In the genomic region with DNA sequence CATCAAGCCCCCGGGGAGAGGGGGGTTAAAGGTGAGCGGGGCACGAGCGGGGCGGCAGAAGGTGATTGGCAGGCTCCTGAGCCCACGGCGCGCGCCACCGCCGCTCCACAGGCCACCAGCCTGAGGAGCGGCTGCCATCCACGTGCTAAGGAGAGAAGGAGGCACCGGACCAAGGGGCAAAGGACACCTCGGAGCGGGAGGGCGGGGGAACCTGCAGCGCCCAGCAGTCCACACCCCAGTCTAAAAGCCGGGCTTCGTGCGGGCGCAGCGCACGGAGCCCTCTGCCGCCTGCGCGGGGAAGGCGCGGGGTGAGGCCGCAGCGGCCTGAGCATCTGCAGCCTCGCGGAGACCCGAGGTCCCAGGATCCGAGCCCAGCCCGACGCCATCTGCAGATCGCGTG, we compare ENCODE assay signal across 8 mouse cellular contexts. TPM values are rescaled to one million over a fixed set of nuclear protein-coding genes. Genes with fewer than 3 reads are reported as not detected.
A peak's percentile ranks its signal among the peaks of the same experiment; 100 is the strongest.
DNase-seq lines count a peak whose midpoint lies in the region; ATAC-seq and TF ChIP-seq lines count a peak whose summit lies in the region.

A gene (plus strand): TSS at position 238 of the 400 bp plus-strand sequence.

- no peak for TF ChIP-seq CTCF in heart, adult 2 months (IDR thresholded peaks at IDR 0.05)

- H3K4me2 ChIP-seq in forebrain, embryonic 12.5 days: peak within 1 kb of the TSS; percentile 42
- peak within 1 kb of the TSS; percentile 43 for H3K4me2 ChIP-seq in hindbrain, embryonic 12.5 days (replicated peaks)
- peak within 1 kb of the TSS; percentile 48 for H3K4me2 ChIP-seq in limb, embryonic 15.5 days

- H3K9ac ChIP-seq in heart, adult 2 months (ENCODE audit: low read depth, low read length): no peak within 1 kb of the TSS
- no peak within 1 kb of the TSS for H3K9ac ChIP-seq in forebrain, embryonic 12.5 days
- H3K9ac ChIP-seq in hindbrain, embryonic 12.5 days: peak within 1 kb of the TSS; percentile 35
- no peak within 1 kb of the TSS for H3K9ac ChIP-seq in limb, embryonic 15.5 days

- TF ChIP-seq EP300 in heart, adult 2 months (IDR thresholded peaks at IDR 0.05; ENCODE audit: insufficient read depth, low read depth, low read length): no peak

- H3K4me1 ChIP-seq in heart, adult 2 months (ENCODE audit: control insufficient read depth, insufficient read depth, low read length): no peaks in the 10 kb centered on the region
- no peaks in the 10 kb centered on the region for H3K4me1 ChIP-seq in forebrain, embryonic 12.5 days
- H3K4me1 ChIP-seq in hindbrain, embryonic 12.5 days: peaks cover 5% of the 10 kb centered on the region; the same call in 1 of the 2 replicates
- H3K4me1 ChIP-seq in limb, embryonic 15.5 days: peaks cover 7% of the 10 kb centered on the region

- WGBS in heart, adult 2 months: 6% methylated on average over 39 of the region's 39 CpGs
- 1% methylated on average over 39 of the region's 39 CpGs for WGBS in forebrain, embryonic 12.5 days
- 1% methylated on average over 31 of the region's 39 CpGs for WGBS in hindbrain, embryonic 12.5 days
- WGBS in limb, embryonic 15.5 days: 2% methylated on average over 36 of the region's 39 CpGs

- H3K9me3 ChIP-seq in forebrain, embryonic 12.5 days: no peaks in the 10 kb centered on the region
- H3K9me3 ChIP-seq in hindbrain, embryonic 12.5 days (replicated peaks): no peaks in the 10 kb centered on the region; the same call in 1 of the 2 replicates
- H3K9me3 ChIP-seq in limb, embryonic 15.5 days: no peaks in the 10 kb centered on the region

- ATAC-seq in forebrain, embryonic 12.5 days (ENCODE audit: low FRiP score): no peak
- ATAC-seq in hindbrain, embryonic 12.5 days (ENCODE audit: low FRiP score): no peak
- ATAC-seq in limb, embryonic 15.5 days (ENCODE audit: insufficient number of reproducible peaks, low FRiP score, low TSS enrichment, low read depth): no peak
- ATAC-seq in monocyte, adult 5-6 weeks (replicated peaks; ENCODE audit: insufficient number of reproducible peaks, low FRiP score, low TSS enrichment, poor library complexity, severe bottlenecking): no peak

- H3K36me3 ChIP-seq in heart, adult 2 months (ENCODE audit: control insufficient read depth, insufficient read depth, low read length): no peaks in the 10 kb centered on the region
- no peaks in the 10 kb centered on the region for H3K36me3 ChIP-seq in forebrain, embryonic 12.5 days (replicated peaks)
- H3K36me3 ChIP-seq in hindbrain, embryonic 12.5 days: no peaks in the 10 kb centered on the region
- no peaks in the 10 kb centered on the region for H3K36me3 ChIP-seq in limb, embryonic 15.5 days

- no peak within 1 kb of the TSS for H3K4me3 ChIP-seq in heart, adult 2 months
- H3K4me3 ChIP-seq in forebrain, embryonic 12.5 days (replicated peaks): peak within 1 kb of the TSS; percentile 24
- peak within 1 kb of the TSS; percentile 19 for H3K4me3 ChIP-seq in hindbrain, embryonic 12.5 days
- peak within 1 kb of the TSS; percentile 21 for H3K4me3 ChIP-seq in limb, embryonic 15.5 days

- TF ChIP-seq POLR2A in heart, adult 2 months (IDR thresholded peaks at IDR 0.05; ENCODE audit: insufficient read depth, low read depth, low read length): no peak

- peaks cover 10% of the 10 kb centered on the region; the same call in 1 of the 2 replicates for H3K27me3 ChIP-seq in heart, adult 2 months (ENCODE audit: control insufficient read depth, insufficient read depth, low read length)
- H3K27me3 ChIP-seq in forebrain, embryonic 12.5 days: peaks cover 74% of the 10 kb centered on the region
- H3K27me3 ChIP-seq in hindbrain, embryonic 12.5 days: peaks cover 69% of the 10 kb centered on the region
- peaks cover 50% of the 10 kb centered on the region for H3K27me3 ChIP-seq in limb, embryonic 15.5 days

- intact Hi-C loops in heart, adult 2 months (cut with DNase I): no loop called here

- DNase-seq in heart, adult 2 months: no peak
- no peak for DNase-seq in heart, postnatal 4 days
- DNase-seq in ovary, adult 18-20 months (ENCODE audit: low spot score): no peak
- no peak for DNase-seq in testis, postnatal 10 days (ENCODE audit: low spot score)

- no peak within 1 kb of the TSS for H3K27ac ChIP-seq in heart, adult 2 months
- H3K27ac ChIP-seq in forebrain, embryonic 12.5 days: no peak within 1 kb of the TSS
- no peak within 1 kb of the TSS for H3K27ac ChIP-seq in hindbrain, embryonic 12.5 days
- no peak within 1 kb of the TSS for H3K27ac ChIP-seq in limb, embryonic 15.5 days

- H3K79me2 ChIP-seq in heart, adult 2 months (replicated peaks; ENCODE audit: control insufficient read depth, insufficient read depth, low read length): no peaks in the 10 kb centered on the region

RNA-seq across cellular contexts. Expression of the gene that starts here (rescaled TPM):
- total RNA-seq in heart, adult 2 months (2021): 10 to 100 TPM; 24.2 to 25.9 TPM
- 47.1 and 49.0 TPM in 2 replicates for polyA plus RNA-seq in heart, adult 2 months (2012; rRNA removed)
- 1 to 10 TPM; 8.4 to 9.6 TPM for total RNA-seq in heart, postnatal 4 days (2021)
- 2.7 and 3.1 TPM in 2 replicates for polyA plus RNA-seq in forebrain, embryonic 12.5 days (2016; fragmentation: Nextera tagmentation; extraction: Ambion mirVana)
- 1.5 and 2.0 TPM in 2 replicates for polyA plus RNA-seq in hindbrain, embryonic 12.5 days (2016; fragmentation: Nextera tagmentation; extraction: Ambion mirVana)
- 0.82 and 0.86 TPM in 2 replicates for polyA plus RNA-seq in limb, embryonic 15.5 days (2015; fragmentation: Nextera tagmentation; extraction: Ambion mirVana)
- total RNA-seq in monocyte, adult 5-6 weeks (2017): 0.57 to 4.5 TPM (median 1.1 TPM) in 3 replicates

Comparison
In these comparisons a context has a peak if more than half of its experiments do, and no peak if none do; other contexts are left out.
1. RNA of the gene that starts here (polyA plus RNA-seq): 47.1 to 49.0 TPM in heart, adult 2 months; 2.7 to 3.1 TPM in forebrain, embryonic 12.5 days, 1.5 to 2.0 TPM in hindbrain, embryonic 12.5 days and 0.82 to 0.86 TPM in limb, embryonic 15.5 days; every median in the first group is over 10 times any median in the second.
2. Peak in every context shown above with its lines, with median percentiles within 50 percentile points of each other: H3K4me2 ChIP-seq.